Mouse (Mus musculus): ENCODE measurements around the gene Fam118a.

Fam118a gene

GRCm38 (mm10) chr15:85072651-85073050, 43.9 kb downstream of the Fam118a start:
- DNase-seq (ENCODE audit: low spot score) = no peak

- no peak for DNase-seq (ENCODE audit: low spot score)
These were observed 56.9 kb downstream of the Fam118a start for GRCm38 (mm10) chr15:85085641-85086040.
